Comparison of ENCODE assay signal across 27 mouse cellular contexts in the genomic region with DNA sequence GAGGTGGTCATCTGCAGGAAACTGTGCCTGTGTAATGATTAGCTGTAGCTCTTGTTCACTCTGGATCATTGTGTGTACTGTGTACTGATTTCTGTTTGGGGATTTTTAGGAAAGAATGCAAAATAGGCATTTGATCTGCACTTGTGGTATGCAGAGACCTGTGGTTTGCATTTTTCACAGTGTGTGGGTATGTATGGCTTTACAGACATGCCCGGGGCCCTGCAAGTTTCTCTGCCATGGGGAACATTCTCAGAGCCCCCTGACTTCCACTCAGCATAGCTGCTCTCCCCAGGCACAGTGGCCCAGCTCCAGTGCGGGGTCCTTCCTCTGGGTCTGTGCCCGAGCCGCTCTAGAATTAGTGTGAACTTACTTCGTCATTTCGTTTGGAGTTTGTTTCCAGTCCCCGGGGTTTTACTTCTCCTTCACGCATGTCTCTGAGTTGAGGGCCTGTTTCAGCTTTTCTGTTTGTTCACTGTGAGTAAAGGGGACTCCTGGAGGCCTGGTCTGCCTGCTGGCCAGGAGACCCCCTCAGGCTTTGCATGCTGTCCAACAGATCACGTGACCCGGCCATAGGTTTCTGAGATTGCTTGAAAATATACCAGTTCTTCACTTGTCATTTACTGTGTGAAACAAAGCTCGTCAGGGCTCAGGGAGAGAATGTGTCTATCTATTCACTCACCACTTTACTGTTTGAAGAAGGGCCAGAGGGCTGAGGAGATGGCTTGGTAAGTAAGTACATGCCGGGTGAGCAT. TPM values are rescaled to one million over a fixed set of nuclear protein-coding genes. Genes with fewer than 3 reads are reported as not detected.
A peak's percentile ranks its signal among the peaks of the same experiment; 100 is the strongest.
DNase-seq lines count a peak whose midpoint lies in the region; ATAC-seq and TF ChIP-seq lines count a peak whose summit lies in the region.
"Had no signal": no experiment of that assay in that cellular context is flagged by ENCODE, and none has a peak within 500 bp of the region (broad histone marks: within the 10 kb centered on the region; RNA-seq: fewer than 3 reads in every experiment).

No protein-coding gene starts in this region.

- peak; percentile 39 for ATAC-seq in Patski
- ATAC-seq in embryonic facial prominence, embryonic 15.5 days (ENCODE audit: insufficient number of reproducible peaks, low FRiP score, low TSS enrichment, low read depth), result peak; percentile 63; the same call in 1 of the 2 replicates
- peak; percentile 30 for ATAC-seq in megakaryocyte progenitor cell, adult 5-6 weeks (replicated peaks; ENCODE audit: poor library complexity)
- ATAC-seq in kidney, embryonic 15.5 days (replicated peaks; ENCODE audit: low FRiP score), result no peak
- ATAC-seq in forebrain, embryonic 14.5 days, result no peak
- ATAC-seq: forebrain, embryonic 15.5 days; intestine, embryonic 16.5 days had no signal

- no peak for DNase-seq in spleen, adult 2 months (ENCODE audit: low read depth in 1 of 2, low spot score in 2 of 2)
- no peak for DNase-seq in spleen, adult 12 weeks (ENCODE audit: low spot score)
- no peak for DNase-seq in Patski (ENCODE audit: low read depth, low spot score)
- no peak for DNase-seq in cerebellum, postnatal 36 days
- no peak for DNase-seq in forebrain, embryonic 14.5 days (ENCODE audit: low spot score)
- DNase-seq: adrenal gland, adult 8-10 months; B cell, adult 2 months; cerebellum, adult 11 months; cerebellum, adult 8-10 months; cerebellum, postnatal 14 days; gastrocnemius, postnatal 10 days; heart, postnatal 36 days had no signal

- H3K4me3 ChIP-seq in spleen, adult 2 months (ENCODE audit: extremely low read depth, insufficient read depth, insufficient read length), result no peak overlapping the region
- H3K4me3 ChIP-seq in embryonic facial prominence, embryonic 15.5 days (replicated peaks), result no peak overlapping the region
- H3K4me3 ChIP-seq in kidney, embryonic 15.5 days (replicated peaks), result no peak overlapping the region
- no peak overlapping the region for H3K4me3 ChIP-seq in forebrain, embryonic 14.5 days (ENCODE audit: low read depth, low read length)
- H3K4me3 ChIP-seq: erythroblast, embryonic 14.5 days; forebrain, embryonic 10.5 days; forebrain, embryonic 15.5 days; heart, embryonic 12.5 days; hindbrain, embryonic 15.5 days had no signal

- POLR2A ChIA-PET in Patski (lab: Charles Lee), result no interaction called here

- H3K27me3 ChIP-seq in spleen, adult 2 months (ENCODE audit: control insufficient read depth, insufficient read depth, low read length), result no peaks in the 10 kb centered on the region
- H3K27me3 ChIP-seq in Patski, result no peaks in the 10 kb centered on the region
- H3K27me3 ChIP-seq in embryonic facial prominence, embryonic 15.5 days, result no peaks in the 10 kb centered on the region
- H3K27me3 ChIP-seq in kidney, embryonic 15.5 days, result no peaks in the 10 kb centered on the region
- H3K27me3 ChIP-seq in forebrain, embryonic 14.5 days (replicated peaks; ENCODE audit: control insufficient read depth, insufficient read depth, low read length), result no peaks in the 10 kb centered on the region
- H3K27me3 ChIP-seq: forebrain, embryonic 15.5 days; heart, embryonic 12.5 days; hindbrain, embryonic 15.5 days had no signal

- no peak for TF ChIP-seq POLR2A in spleen, adult 2 months (IDR thresholded peaks at IDR 0.05; ENCODE audit: low read depth, low read length)

- H3K9ac ChIP-seq in embryonic facial prominence, embryonic 15.5 days, result no peak overlapping the region
- H3K9ac ChIP-seq in kidney, embryonic 15.5 days, result no peak overlapping the region
- H3K9ac ChIP-seq in forebrain, embryonic 14.5 days (ENCODE audit: low read length), result no peak overlapping the region
- H3K9ac ChIP-seq: forebrain, embryonic 15.5 days; heart, embryonic 12.5 days; hindbrain, embryonic 15.5 days had no signal

- H3K36me3 ChIP-seq in spleen, adult 2 months (ENCODE audit: control insufficient read depth, insufficient read depth, low read length), result no peaks in the 10 kb centered on the region
- no peaks in the 10 kb centered on the region for H3K36me3 ChIP-seq in embryonic facial prominence, embryonic 15.5 days
- H3K36me3 ChIP-seq in kidney, embryonic 15.5 days, result no peaks in the 10 kb centered on the region
- H3K36me3 ChIP-seq in forebrain, embryonic 14.5 days (ENCODE audit: control insufficient read depth, insufficient read depth, low read length), result no peaks in the 10 kb centered on the region
- H3K36me3 ChIP-seq: forebrain, embryonic 10.5 days; forebrain, embryonic 15.5 days; heart, embryonic 12.5 days; hindbrain, embryonic 15.5 days had no signal

- in situ Hi-C loops in Patski (cut with MboI; ENCODE audit: low pct_unique_long_range_greater_than_20kb), result no loop called here

- CTCF ChIA-PET in Patski (lab: Charles Lee), result no interaction called here

- no peaks in the 10 kb centered on the region; the same call in 1 of the 2 replicates for H3K9me3 ChIP-seq in embryonic facial prominence, embryonic 15.5 days (replicated peaks)
- no peaks in the 10 kb centered on the region for H3K9me3 ChIP-seq in kidney, embryonic 15.5 days (replicated peaks)
- no peaks in the 10 kb centered on the region for H3K9me3 ChIP-seq in forebrain, embryonic 14.5 days (replicated peaks; ENCODE audit: control insufficient read depth, low read length)
- H3K9me3 ChIP-seq: forebrain, embryonic 15.5 days; hindbrain, embryonic 15.5 days had no signal

- no peak overlapping the region for H3K4me2 ChIP-seq in embryonic facial prominence, embryonic 15.5 days (replicated peaks)
- H3K4me2 ChIP-seq in kidney, embryonic 15.5 days, result no peak overlapping the region
- H3K4me2 ChIP-seq in forebrain, embryonic 14.5 days (ENCODE audit: low read length), result no peak overlapping the region
- H3K4me2 ChIP-seq: forebrain, embryonic 15.5 days; heart, embryonic 12.5 days; hindbrain, embryonic 15.5 days had no signal

- TF ChIP-seq CTCF in spleen, adult 2 months (IDR thresholded peaks at IDR 0.05; ENCODE audit: extremely low read depth, insufficient read depth, insufficient read length, insufficient replicate concordance), result no peak
- TF ChIP-seq CTCF in Patski (IDR thresholded peaks at IDR 0.05), result no peak

- WGBS in spleen, adult 2 months, result 71% methylated on average over 12 of the region's 12 CpGs
- 37% methylated on average over 12 of the region's 12 CpGs for WGBS in embryonic facial prominence, embryonic 15.5 days
- 82% methylated on average over 12 of the region's 12 CpGs for WGBS in kidney, embryonic 15.5 days
- 80% methylated on average over 12 of the region's 12 CpGs for WGBS in forebrain, embryonic 14.5 days

- peaks cover 8% of the 10 kb centered on the region; the same call in 1 of the 2 replicates for H3K4me1 ChIP-seq in spleen, adult 2 months (ENCODE audit: control insufficient read depth, insufficient read depth, insufficient read length)
- peaks cover 14% of the 10 kb centered on the region for H3K4me1 ChIP-seq in embryonic facial prominence, embryonic 15.5 days
- H3K4me1 ChIP-seq in kidney, embryonic 15.5 days, result no peaks in the 10 kb centered on the region
- no peaks in the 10 kb centered on the region for H3K4me1 ChIP-seq in forebrain, embryonic 14.5 days (ENCODE audit: control insufficient read depth, insufficient read depth, low read length)
- H3K4me1 ChIP-seq: forebrain, embryonic 15.5 days; heart, embryonic 12.5 days; hindbrain, embryonic 15.5 days had no signal

- H3K27ac ChIP-seq in spleen, adult 2 months (ENCODE audit: insufficient read depth, low read length), result peak overlapping the region; percentile 57
- H3K27ac ChIP-seq in embryonic facial prominence, embryonic 15.5 days (replicated peaks), result peak overlapping the region; percentile 80
- no peak overlapping the region for H3K27ac ChIP-seq in kidney, embryonic 15.5 days
- no peak overlapping the region for H3K27ac ChIP-seq in forebrain, embryonic 14.5 days (ENCODE audit: low read depth, low read length)
- H3K27ac ChIP-seq: forebrain, embryonic 10.5 days; forebrain, embryonic 15.5 days; hindbrain, embryonic 15.5 days had no signal

RNA-seq across cellular contexts. Expression of a gene that starts 24.2 kb away (rescaled TPM):
- not detected in 2 replicates for polyA plus RNA-seq in spleen, adult 2 months (2012; rRNA removed)
- not detected for polyA plus RNA-seq in Patski (2021)
- polyA plus RNA-seq in embryonic facial prominence, embryonic 15.5 days (2015; fragmentation: Nextera tagmentation; extraction: Ambion mirVana), result 0.23 TPM in 1 of 2 replicates, not detected in the other
- total RNA-seq in megakaryocyte progenitor cell, adult 5-6 weeks (2015), result not detected in 2 replicates
- not detected in 2 replicates for total RNA-seq in megakaryocyte progenitor cell, adult 5-6 weeks (2017)
- not detected in 2 replicates for polyA plus RNA-seq in kidney, embryonic 15.5 days (2015; fragmentation: Nextera tagmentation; extraction: Ambion mirVana)
- not detected in 2 replicates for polyA plus RNA-seq in forebrain, embryonic 14.5 days (2014; fragmentation: Nextera tagmentation; extraction: Ambion mirVana)
- total RNA-seq: adrenal gland, adult 8-10 months; adrenal gland, postnatal 4 days; gastrocnemius, postnatal 10 days; gastrocnemius, postnatal 4 days; heart, adult 8-10 months; heart, postnatal 36 days had no signal
- polyA plus RNA-seq: brain, embryonic 14.5 days; erythroblast, embryonic 14.5 days; forebrain, embryonic 10.5 days; forebrain, embryonic 15.5 days; heart, embryonic 12.5 days; heart, embryonic 16.5 days; hindbrain, embryonic 11.5 days; hindbrain, embryonic 15.5 days; intestine, embryonic 16.5 days had no signal

RNA-seq across cellular contexts. Expression of a gene that starts 54.1 kb away (rescaled TPM):
- polyA plus RNA-seq in spleen, adult 2 months (2012; rRNA removed), result 5.4 and 5.5 TPM in 2 replicates
- 1.4 TPM for polyA plus RNA-seq in Patski (2021)
- polyA plus RNA-seq in embryonic facial prominence, embryonic 15.5 days (2015; fragmentation: Nextera tagmentation; extraction: Ambion mirVana), result 16.6 and 18.6 TPM in 2 replicates
- total RNA-seq in megakaryocyte progenitor cell, adult 5-6 weeks (2015), result 4.8 and 5.0 TPM in 2 replicates
- total RNA-seq in megakaryocyte progenitor cell, adult 5-6 weeks (2017), result 3.3 and 4.7 TPM in 2 replicates
- 5.6 and 6.2 TPM in 2 replicates for polyA plus RNA-seq in kidney, embryonic 15.5 days (2015; fragmentation: Nextera tagmentation; extraction: Ambion mirVana)
- 1.6 and 1.8 TPM in 2 replicates for polyA plus RNA-seq in forebrain, embryonic 14.5 days (2014; fragmentation: Nextera tagmentation; extraction: Ambion mirVana)

Comparison
In these comparisons a context has a peak if more than half of its experiments do, and no peak if none do; other contexts are left out.
1. H3K27ac ChIP-seq: peak in spleen, adult 2 months (single experiment) and embryonic facial prominence, embryonic 15.5 days (single experiment); none in kidney, embryonic 15.5 days (single experiment) and forebrain, embryonic 14.5 days (single experiment).
2. ATAC-seq: peak in Patski (single experiment), embryonic facial prominence, embryonic 15.5 days (single experiment) and megakaryocyte progenitor cell, adult 5-6 weeks (single experiment); none in kidney, embryonic 15.5 days (single experiment) and forebrain, embryonic 14.5 days (single experiment).